Mouse (Mus musculus) hindbrain, embryonic 14.5 days (tissue): ENCODE measurements around the gene Nbl1. TPM values are rescaled to one million over a fixed set of nuclear protein-coding genes. Genes with fewer than 3 reads are reported as not detected.

Experiments
- ATAC-seq: fragments of 200-750 bp; cut with Nextera tagmentation; 2 replicates; pipeline ENCODE4 v1.8.0; 2017; ENCODE audit warnings: moderate number of reproducible peaks, mild to moderate bottlenecking, moderate TSS enrichment, moderate library complexity; ENCODE audit not compliant: low FRiP score
- DNase-seq: peaks from one replicate; pipeline ENCODE4 v3.0.0-alpha.2; 2015; ENCODE audit warnings: low spot score
- H3K27ac ChIP-seq: fragments of 300-500 bp; sonication (generic); 2 replicates; pipeline ENCODE4 v1.5.1; 2014; ENCODE audit warnings: mild to moderate bottlenecking, moderate library complexity
- H3K27me3 ChIP-seq: fragments of 300-500 bp; sonication (generic); 2 replicates; pipeline ENCODE4 v1.6.1; 2014; ENCODE audit warnings: mild to moderate bottlenecking, low read length, mixed read lengths; ENCODE audit not compliant: control insufficient read depth, insufficient read depth
- H3K36me3 ChIP-seq: fragments of 300-500 bp; sonication (generic); replicated peaks from 2 replicates; pipeline ENCODE4 v1.6.1; 2014; ENCODE audit not compliant: control insufficient read depth, insufficient read depth
- H3K4me1 ChIP-seq: fragments of 300-500 bp; sonication (generic); replicated peaks from 2 replicates; pipeline ENCODE4 v1.6.1; 2014; ENCODE audit warnings: antibody characterized with exemption, low read length, mixed read lengths; ENCODE audit not compliant: control insufficient read depth, insufficient read depth
- H3K4me2 ChIP-seq: fragments of 300-500 bp; sonication (generic); replicated peaks from 2 replicates; pipeline ENCODE4 v1.6.1; 2014; ENCODE audit warnings: mild to moderate bottlenecking, moderate library complexity
- H3K4me3 ChIP-seq: fragments of 300-500 bp; sonication (generic); replicated peaks from 2 replicates; pipeline ENCODE4 v1.5.1; 2014; ENCODE audit warnings: mild to moderate bottlenecking, low read length
- H3K9ac ChIP-seq: fragments of 300-500 bp; sonication (generic); 2 replicates; pipeline ENCODE4 v1.6.1; 2014
- H3K9me3 ChIP-seq: fragments of 300-500 bp; sonication (generic); 2 replicates; pipeline ENCODE4 v1.6.1; 2016; ENCODE audit warnings: low read length; ENCODE audit not compliant: control insufficient read depth
- WGBS: fragments of 180-500 bp; shearing (Covaris S2); extraction: QIAGEN DNeasy Blood & Tissue Kit; methylation state at CpG from one replicate; pipeline ENCODE4 v1.1.7; 2014; 5-methylcytosine and 5-hydroxymethylcytosine counted together
- polyA plus RNA-seq: library from polyadenylated mRNA; unstranded; fragments of >200 nt; fragmentation: Nextera tagmentation; extraction: Ambion mirVana; gene quantifications from 2 replicates; pipeline ENCODE4 v1.2.1, GENCODE M21; 2014

Gene Nbl1
- polyA plus RNA-seq, 1 experiment from 2014 or later: 47.9 TPM

DNA sequence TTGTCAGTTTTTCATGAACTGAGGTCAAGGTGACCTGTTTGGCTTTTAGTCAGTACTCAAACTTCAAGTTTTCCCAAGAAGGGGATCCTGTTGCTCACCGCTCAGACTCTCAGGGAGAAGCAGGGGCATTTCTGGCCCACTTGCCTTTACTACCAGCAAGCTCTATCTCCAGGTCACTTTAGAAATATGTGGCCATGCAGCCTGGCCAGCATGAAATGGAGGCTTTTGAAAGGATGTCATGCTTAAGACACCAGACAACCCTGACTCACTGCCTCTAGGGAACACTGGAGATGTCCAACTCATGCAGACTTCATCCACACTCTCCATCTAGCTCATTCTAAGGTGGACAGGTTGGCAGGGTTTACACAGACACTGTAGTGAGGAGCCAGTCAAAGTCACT lies 12.7 kb upstream of the Nbl1 start:
- H3K4me3 ChIP-seq: no peak overlapping the region
- H3K9ac ChIP-seq: no peak overlapping the region
- WGBS: 91% methylated on average over 1 of the region's 1 CpGs
- peaks cover 26% of the 10 kb centered on the region for H3K36me3 ChIP-seq
- H3K4me1 ChIP-seq: no peaks in the 10 kb centered on the region
- H3K27ac ChIP-seq: no peak overlapping the region
- no peaks in the 10 kb centered on the region for H3K9me3 ChIP-seq
- ATAC-seq (no peak), DNase-seq (no peak)
- no peak overlapping the region for H3K4me2 ChIP-seq
- no peaks in the 10 kb centered on the region for H3K27me3 ChIP-seq

- no peak for ATAC-seq
- peaks cover 26% of the 10 kb centered on the region for H3K36me3 ChIP-seq
Observed at GRCm38 (mm10) chr4:139101546-139101945, 8.8 kb upstream of the Nbl1 start.

GRCm38 (mm10) chr4:139100326-139100725 lies 7.5 kb upstream of the Nbl1 start:
- no peak for ATAC-seq
- no peak overlapping the region for H3K27ac ChIP-seq
- no peak overlapping the region for H3K4me2 ChIP-seq
- H3K4me3 ChIP-seq: no peak overlapping the region
- no peaks in the 10 kb centered on the region for H3K27me3 ChIP-seq
- H3K36me3 ChIP-seq: peaks cover 26% of the 10 kb centered on the region
- H3K9ac ChIP-seq: no peak overlapping the region
- H3K9me3 ChIP-seq: no peaks in the 10 kb centered on the region
- 92% methylated on average over 8 of the region's 8 CpGs for WGBS
- DNase-seq: no peak
- no peaks in the 10 kb centered on the region for H3K4me1 ChIP-seq

More at GRCm38 (mm10) chr4:139101546-139101945, 8.8 kb upstream of the Nbl1 start:
- Histone ChIP-seq H3K4me2 (no peak overlapping the region), H3K27ac (no peak overlapping the region), H3K27me3 (no peaks in the 10 kb centered on the region), H3K9ac (no peak overlapping the region), H3K4me3 (no peak overlapping the region), H3K9me3 (no peaks in the 10 kb centered on the region), H3K4me1 (no peaks in the 10 kb centered on the region)
- WGBS: 84% methylated on average over 6 of the region's 6 CpGs
- no peak for DNase-seq

DNA sequence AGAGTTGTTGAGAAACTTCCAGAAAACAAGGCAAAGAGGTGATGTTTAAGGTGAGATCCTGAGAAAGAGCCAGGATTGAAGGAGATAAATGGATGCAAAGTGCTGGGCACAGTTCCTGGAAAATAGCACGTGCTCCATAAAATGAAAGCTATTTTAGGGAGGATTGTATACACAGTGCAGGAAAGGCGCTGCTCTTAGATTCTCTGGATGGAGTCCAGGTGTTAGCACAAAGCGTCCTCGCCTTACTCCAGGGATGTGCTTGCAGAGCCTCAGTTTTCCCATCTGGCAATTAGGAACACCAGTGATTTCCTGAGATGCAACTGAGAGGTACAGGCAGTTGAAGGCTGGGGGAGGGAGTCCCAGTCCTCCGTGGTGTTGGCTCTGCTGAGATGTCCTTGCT lies 3.4 kb upstream of the Nbl1 start:
- no peak overlapping the region for H3K4me2 ChIP-seq
- DNase-seq: no peak
- H3K27me3 ChIP-seq: peaks cover 24% of the 10 kb centered on the region
- H3K4me1 ChIP-seq: peaks cover 9% of the 10 kb centered on the region; the same call in 1 of the 2 replicates
- no peaks in the 10 kb centered on the region for H3K36me3 ChIP-seq
- H3K4me3 ChIP-seq: no peak overlapping the region
- H3K9ac ChIP-seq: no peak overlapping the region
- WGBS: 77% methylated on average over 5 of the region's 5 CpGs
- no peaks in the 10 kb centered on the region for H3K9me3 ChIP-seq
- no peak overlapping the region for H3K27ac ChIP-seq
- no peak for ATAC-seq

DNA sequence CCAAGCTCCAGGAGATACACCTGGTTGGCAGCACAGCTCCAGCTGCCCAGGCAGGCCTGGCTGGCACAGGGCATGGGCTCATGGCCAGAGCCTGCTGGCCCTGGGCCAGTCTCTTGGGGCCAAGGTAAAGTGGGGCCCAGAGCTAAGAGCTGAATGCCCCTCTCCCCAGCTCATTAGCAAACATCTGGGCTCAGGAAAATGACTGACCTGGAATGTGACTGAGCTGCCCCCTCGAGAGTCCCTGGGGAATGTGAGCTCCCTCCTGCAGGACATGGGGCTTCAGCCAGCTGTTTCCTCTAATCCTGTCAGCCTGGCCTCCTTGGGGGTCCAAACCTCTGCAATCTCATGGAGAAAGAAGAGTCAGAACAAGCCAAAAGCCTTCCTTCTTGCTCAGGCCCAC lies 2.6 kb upstream of the Nbl1 start:
- Histone ChIP-seq H3K27me3 (peaks cover 32% of the 10 kb centered on the region), H3K27ac (no peak overlapping the region), H3K36me3 (no peaks in the 10 kb centered on the region), H3K9ac (no peak overlapping the region), H3K4me2 (no peak overlapping the region), H3K4me1 (peaks cover 9% of the 10 kb centered on the region; the same call in 1 of the 2 replicates), H3K4me3 (no peak overlapping the region), H3K9me3 (no peaks in the 10 kb centered on the region)
- WGBS: 33% methylated on average over 1 of the region's 1 CpGs
- ATAC-seq: no peak
- no peak for DNase-seq

DNA sequence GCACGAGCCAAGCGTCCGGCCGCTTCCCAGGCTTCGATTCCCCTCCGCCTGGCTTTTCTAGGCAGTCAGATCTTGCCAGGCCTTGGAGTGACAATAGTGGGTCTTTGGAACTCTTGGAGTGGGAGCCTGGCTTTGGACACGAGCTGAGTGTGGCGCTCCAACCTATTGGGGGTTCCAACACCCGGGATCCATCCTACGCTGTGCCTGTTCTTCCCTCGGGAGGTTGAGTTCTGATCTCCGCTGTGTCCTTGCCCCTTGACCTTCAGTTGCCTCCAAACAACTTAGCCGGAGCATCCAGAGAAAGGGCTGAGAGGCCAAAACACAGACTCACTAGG lies 370 bp upstream of the Nbl1 start:
- H3K27ac ChIP-seq: no peak overlapping the region
- DNase-seq: no peak
- peak overlapping the region; percentile 68 for H3K9ac ChIP-seq
- WGBS: 18% methylated on average over 13 of the region's 13 CpGs
- no peak for ATAC-seq
- peaks cover 9% of the 10 kb centered on the region; the same call in 1 of the 2 replicates for H3K4me1 ChIP-seq
- peak overlapping the region; percentile 59 for H3K4me3 ChIP-seq
- H3K27me3 ChIP-seq: peaks cover 42% of the 10 kb centered on the region
- H3K36me3 ChIP-seq: no peaks in the 10 kb centered on the region
- peak overlapping the region; percentile 94 for H3K4me2 ChIP-seq
- no peaks in the 10 kb centered on the region for H3K9me3 ChIP-seq

GRCm38 (mm10) chr4:139091478-139092355 lies 1.1 kb downstream of the Nbl1 start:
- no peaks in the 10 kb centered on the region for H3K36me3 ChIP-seq
- WGBS: under 1% methylated on average over 28 of the region's 28 CpGs
- peaks cover 42% of the 10 kb centered on the region for H3K27me3 ChIP-seq
- peak overlapping the region; percentile 94 for H3K4me2 ChIP-seq
- peak overlapping the region; percentile 47 for H3K27ac ChIP-seq
- peak; percentile 62 for ATAC-seq
- H3K4me1 ChIP-seq: peaks cover 9% of the 10 kb centered on the region; the same call in 1 of the 2 replicates
- peak; percentile 54 for DNase-seq
- H3K9me3 ChIP-seq: no peaks in the 10 kb centered on the region
- peak overlapping the region; percentile 59 for H3K4me3 ChIP-seq
- H3K9ac ChIP-seq: peak overlapping the region; percentile 68

- no peaks in the 10 kb centered on the region for H3K36me3 ChIP-seq
- 0 out of 2 replicates have a peak overlapping the region, but pooled peaks have one; percentile 26 for H3K27ac ChIP-seq
- 25% methylated on average over 7 of the region's 7 CpGs for WGBS
- no peak overlapping the region for H3K9ac ChIP-seq
- ATAC-seq: no peak
- H3K4me2 ChIP-seq: peak overlapping the region; percentile 94
- H3K4me3 ChIP-seq: peak overlapping the region; percentile 59; the same call in 1 of the 2 replicates
- peaks cover 9% of the 10 kb centered on the region; the same call in 1 of the 2 replicates for H3K4me1 ChIP-seq
- peaks cover 42% of the 10 kb centered on the region for H3K27me3 ChIP-seq
- no peak for DNase-seq
- no peaks in the 10 kb centered on the region for H3K9me3 ChIP-seq
Observed at GRCm38 (mm10) chr4:139091066-139091465, 1.7 kb downstream of the Nbl1 start.

DNA sequence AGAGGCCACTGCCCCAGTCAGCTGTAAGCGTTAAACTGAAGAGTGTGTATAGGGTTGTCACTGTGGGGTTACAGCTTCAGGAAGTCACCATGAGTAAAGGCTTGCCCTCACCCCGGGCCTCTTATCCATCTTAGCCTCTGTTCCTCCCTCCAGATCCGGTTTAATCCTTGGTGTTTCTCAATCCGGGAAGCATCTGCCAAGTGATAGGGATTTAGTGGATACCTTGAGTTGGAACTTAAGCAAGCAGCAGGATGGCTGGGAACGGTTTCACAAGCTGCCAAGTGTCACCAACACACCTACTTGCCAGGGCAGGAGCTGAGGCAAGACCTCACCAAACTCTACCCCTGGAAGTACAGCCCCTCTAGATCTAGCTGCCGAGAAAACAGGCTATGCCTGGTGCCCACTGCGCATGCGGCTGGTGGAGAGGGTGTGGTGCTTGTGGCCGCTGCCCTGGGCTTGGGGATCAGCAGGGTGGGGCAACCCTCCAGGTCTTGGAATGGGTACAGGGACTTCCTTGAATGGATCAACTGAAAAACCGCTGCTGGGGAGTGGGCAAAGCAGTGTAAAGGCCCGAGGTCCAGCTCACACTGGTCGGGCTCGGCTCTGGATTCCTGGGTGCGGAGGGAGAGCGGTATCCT lies 2.4 kb downstream of the Nbl1 start:
- Histone ChIP-seq H3K9me3 (no peaks in the 10 kb centered on the region), H3K4me3 (no peak overlapping the region), H3K4me2 (peak overlapping the region; percentile 94)

More for the DNA sequence above, 2.4 kb downstream of the Nbl1 start:
- Histone ChIP-seq H3K9ac (no peak overlapping the region), H3K4me1 (peaks cover 9% of the 10 kb centered on the region; the same call in 1 of the 2 replicates), H3K27me3 (peaks cover 42% of the 10 kb centered on the region), H3K36me3 (no peaks in the 10 kb centered on the region), H3K27ac (no peak overlapping the region)
- ATAC-seq (no peak), DNase-seq (no peak)
- 72% methylated on average over 15 of the region's 15 CpGs for WGBS
